Mouse (Mus musculus) liver, embryonic 14.5 days (tissue): Measurements from ENCODE around the gene Ripor3. TPM values are rescaled to one million over a fixed set of nuclear protein-coding genes. Genes with fewer than 3 reads are reported as not detected.
A peak's percentile ranks its signal among the peaks of the same experiment; 100 is the strongest.

Source experiments
- ATAC-seq: fragments of 200-750 bp; cut with Nextera tagmentation; 2 replicates; pipeline ENCODE4 v1.8.0; 2017; ENCODE audit warnings: moderate number of reproducible peaks, mild to moderate bottlenecking, moderate library complexity; ENCODE audit not compliant: insufficient read depth
- DNase-seq, 3 experiments: peaks; one replicate each; pipeline ENCODE4 v3.0.0-alpha.2; 2012 to 2013; ENCODE audit warnings: low read depth in 3 of 3, low spot score in 3 of 3
- H3K27ac ChIP-seq: fragments of 300-500 bp; sonication (generic); 2 replicates; pipeline ENCODE4 v1.5.1; 2014; ENCODE audit warnings: moderate library complexity, mild to moderate bottlenecking, control low read depth, inconsistent platforms
- H3K27me3 ChIP-seq: fragments of 300-500 bp; sonication (generic); 2 replicates; pipeline ENCODE4 v1.6.1; 2014; ENCODE audit warnings: mild to moderate bottlenecking, low read length, moderate library complexity; ENCODE audit not compliant: control insufficient read depth, insufficient read depth
- H3K36me3 ChIP-seq: fragments of 300-500 bp; sonication (generic); replicated peaks from 2 replicates; pipeline ENCODE4 v1.6.1; 2014; ENCODE audit warnings: low read depth; ENCODE audit not compliant: control insufficient read depth, insufficient read depth
- H3K4me1 ChIP-seq, 2 experiments: fragments of 200-500 bp in 1 of 2; fragments of 300-500 bp in 1 of 2; sonication (generic) in 1 of 2; replicated peaks; 2 replicates each; pipeline ENCODE4 v1.6.1; 2012 to 2014; ENCODE audit warnings: antibody characterized with exemption in 1 of 2, inconsistent platforms in 1 of 2, low read length in 1 of 2; ENCODE audit not compliant: control insufficient read depth in 2 of 2, insufficient read depth in 2 of 2
- H3K4me2 ChIP-seq: fragments of 300-500 bp; sonication (generic); 2 replicates; pipeline ENCODE4 v1.6.1; 2014; ENCODE audit warnings: low read depth, mild to moderate bottlenecking, control low read depth, moderate library complexity
- H3K4me3 ChIP-seq, 2 experiments: fragments of 200-500 bp in 1 of 2; fragments of 300-500 bp in 1 of 2; sonication (generic) in 1 of 2; 2 replicates each; pipeline ENCODE4 v1.5.1; 2012 to 2014; ENCODE audit warnings: low read depth in 2 of 2, low read length in 2 of 2, mild to moderate bottlenecking in 2 of 2, control low read depth in 1 of 2, inconsistent platforms in 1 of 2, moderate library complexity in 1 of 2; ENCODE audit not compliant: insufficient read depth in 1 of 2
- H3K9ac ChIP-seq: fragments of 300-500 bp; sonication (generic); replicated peaks from 2 replicates; pipeline ENCODE4 v1.6.1; 2014; ENCODE audit warnings: mild to moderate bottlenecking, control low read depth, moderate library complexity
- H3K9me3 ChIP-seq: fragments of 300-500 bp; sonication (generic); 2 replicates; pipeline ENCODE4 v1.6.1; 2016; ENCODE audit warnings: low read length, mixed read lengths; ENCODE audit not compliant: control insufficient read depth
- CTCF ChIP-seq: IDR thresholded peaks from 2 replicates; pipeline ENCODE4 v1.5.1; 2016; ENCODE audit warnings: antibody characterized with exemption, low read depth, control low read depth
- EP300 ChIP-seq: IDR thresholded peaks from 2 replicates; pipeline ENCODE4 v1.6.1; 2016; ENCODE audit warnings: antibody characterized with exemption, low read depth
- WGBS: fragments of 180-500 bp; shearing (Covaris S2); extraction: QIAGEN DNeasy Blood & Tissue Kit; methylation state at CpG from one replicate; pipeline ENCODE4 v1.1.7; 2014; ENCODE audit not compliant: insufficient replicate concordance; 5-methylcytosine and 5-hydroxymethylcytosine counted together
- polyA plus RNA-seq, 2 experiments: library from polyadenylated mRNA; depleted of rRNA in 1 of 2; stranded (reverse) in 1 of 2; unstranded in 1 of 2; fragments of >200 nt; fragmentation: Nextera tagmentation in 1 of 2; extraction: Ambion mirVana in 1 of 2; gene quantifications; 2 replicates each; pipeline versions ENCODE4 v1.2.1 to v1.2.3; 2012 to 2014

Gene Ripor3
- polyA plus RNA-seq, 2 experiments: 0.88 to 2.6 TPM

- TF ChIP-seq EP300 (no peak), CTCF (no peak)
- Histone ChIP-seq H3K9me3 (no peaks in the 10 kb centered on the region), H3K4me2 (no peak overlapping the region), H3K27me3 (no peaks in the 10 kb centered on the region), H3K36me3 (no peaks in the 10 kb centered on the region), H3K9ac (no peak overlapping the region), H3K4me3 (no peak overlapping the region), H3K4me1 (peaks cover 0 to 3% of the 10 kb centered on the region in 2 experiments; a peak in 2 of 4 replicates), H3K27ac (no peak overlapping the region)
- DNase-seq (no peak), ATAC-seq (0 out of 2 replicates have a peak, but pooled peaks have one; percentile 5)
- 64% methylated on average over 12 of the region's 12 CpGs for WGBS
These were observed 7.0 kb downstream of the Ripor3 start for GRCm38 (mm10) chr2:168003431-168003830.

- H3K9me3 ChIP-seq: no peaks in the 10 kb centered on the region
- no peak overlapping the region for H3K4me2 ChIP-seq
- H3K4me3 ChIP-seq: no peak overlapping the region
- peaks cover 0 to 3% of the 10 kb centered on the region in 2 experiments; a peak in 2 of 4 replicates for H3K4me1 ChIP-seq
- no peak overlapping the region for H3K27ac ChIP-seq
- TF ChIP-seq EP300 (no peak), CTCF (no peak)
- DNase-seq: no peak
- H3K9ac ChIP-seq: no peak overlapping the region
- H3K36me3 ChIP-seq: no peaks in the 10 kb centered on the region
- WGBS: 52% methylated on average over 2 of the region's 2 CpGs
- no peaks in the 10 kb centered on the region for H3K27me3 ChIP-seq
- ATAC-seq: no peak
These were observed 7.5 kb downstream of the Ripor3 start for GRCm38 (mm10) chr2:168002884-168003283.

- TF ChIP-seq EP300 (no peak), CTCF (no peak)
- no peak overlapping the region for H3K4me2 ChIP-seq
These were observed 8.2 kb downstream of the Ripor3 start for GRCm38 (mm10) chr2:168002188-168002587.

DNA sequence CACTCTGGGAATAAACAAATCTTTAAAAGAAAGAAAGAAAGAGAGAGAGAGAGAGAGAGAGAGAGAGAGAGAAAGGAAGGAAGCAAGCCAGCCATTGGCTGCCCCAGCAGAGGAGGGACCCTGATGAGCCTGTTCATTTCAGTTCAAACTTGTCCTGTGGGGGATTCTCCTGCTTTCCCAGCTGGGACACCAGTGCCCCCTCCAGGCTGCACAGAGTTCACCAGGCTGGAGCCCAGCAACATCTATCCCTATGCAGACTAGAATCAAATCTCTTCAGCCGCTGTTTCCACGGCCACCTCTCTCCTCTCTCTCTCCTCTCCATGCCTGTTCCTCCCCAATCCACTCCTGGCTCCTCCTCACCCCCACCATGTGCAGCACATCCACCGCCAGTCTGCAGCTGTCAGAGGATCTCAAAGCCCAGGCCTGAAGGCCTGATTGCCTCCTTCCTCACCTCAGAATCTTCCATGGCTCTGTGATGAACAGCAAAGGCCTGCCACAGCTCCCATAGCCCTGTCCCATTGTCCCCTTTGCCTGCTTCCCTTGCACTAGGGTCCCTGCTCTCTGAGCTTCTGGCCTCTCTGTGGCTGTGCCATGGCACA is 11.2 kb downstream of the Ripor3 start:
- Histone ChIP-seq H3K36me3 (no peaks in the 10 kb centered on the region), H3K4me3 (no peak overlapping the region), H3K9ac (no peak overlapping the region), H3K4me1 (0 out of 4 replicates have a peak, but pooled peaks cover 0 to 2% of the 10 kb centered on the region in 2 experiments), H3K4me2 (no peak overlapping the region), H3K27me3 (no peaks in the 10 kb centered on the region), H3K9me3 (no peaks in the 10 kb centered on the region), H3K27ac (no peak overlapping the region)
- no peak for TF ChIP-seq EP300
- peak; percentile 38; the same call in 1 of the 2 replicates for TF ChIP-seq CTCF
- WGBS: 62% methylated on average over 3 of the region's 3 CpGs
- ATAC-seq (no peak), DNase-seq (no peak)

More at GRCm38 (mm10) chr2:168002188-168002587, 8.2 kb downstream of the Ripor3 start:
- H3K36me3 ChIP-seq: no peaks in the 10 kb centered on the region
- WGBS: 47% methylated on average over 4 of the region's 4 CpGs
- no peaks in the 10 kb centered on the region for H3K9me3 ChIP-seq
- DNase-seq (no peak), ATAC-seq (no peak)
- peaks cover 0 to 5% of the 10 kb centered on the region in 2 experiments; a peak in 2 of 4 replicates for H3K4me1 ChIP-seq
- H3K4me3 ChIP-seq: no peak overlapping the region
- H3K27me3 ChIP-seq: no peaks in the 10 kb centered on the region
- no peak overlapping the region for H3K9ac ChIP-seq
- H3K27ac ChIP-seq: no peak overlapping the region

DNA sequence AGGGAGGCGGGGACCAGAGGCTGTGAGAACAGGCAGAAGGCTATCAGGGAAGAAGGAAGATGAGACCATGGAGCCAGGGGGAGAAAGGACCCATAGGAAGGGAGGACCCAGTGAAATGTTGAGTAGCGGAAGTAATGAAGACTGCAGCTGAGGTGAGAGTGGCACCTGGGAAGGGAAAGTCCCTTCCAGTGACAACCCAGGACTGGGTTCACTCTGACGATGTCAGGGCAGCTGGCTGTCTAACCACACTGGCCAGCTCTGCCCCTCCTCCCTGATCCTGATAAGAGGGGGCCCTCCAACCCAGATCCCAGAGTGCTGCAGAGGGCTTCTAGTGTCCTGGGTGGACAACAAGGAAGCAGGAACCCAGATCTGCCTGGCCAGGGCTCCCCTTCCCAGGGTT is 12.9 kb downstream of the Ripor3 start:
- Histone ChIP-seq H3K4me2 (no peak overlapping the region), H3K4me3 (no peak overlapping the region), H3K4me1 (0 out of 4 replicates have a peak, but pooled peaks cover 0 to 2% of the 10 kb centered on the region in 2 experiments), H3K27me3 (no peaks in the 10 kb centered on the region), H3K27ac (no peak overlapping the region), H3K9ac (no peak overlapping the region), H3K36me3 (no peaks in the 10 kb centered on the region), H3K9me3 (no peaks in the 10 kb centered on the region)
- 29% methylated on average over 2 of the region's 3 CpGs for WGBS
- no peak for ATAC-seq
- DNase-seq: no peak
- TF ChIP-seq EP300: no peak
- no peak for TF ChIP-seq CTCF
